Mouse (Mus musculus): ENCODE measurements at regions not wholly inside any gene's neighbourhood (a gene's known extent, or its start where the extent isn't known, plus 50 kb on each side); places are given as distances from the start of the nearest gene placed in this dataset.

GRCm38 (mm10) chr1:81950140-81950550 is 282.8 kb upstream of the Gm9747 start:
- TF ChIP-seq CTCF (IDR thresholded peaks at IDR 0.05; ENCODE audit: borderline replicate concordance, insufficient read depth, low read length) (no peak), POLR2A (IDR thresholded peaks at IDR 0.05; ENCODE audit: low read depth, low read length) (no peak; the same call in 1 of the 2 replicates)
